Mouse (Mus musculus): Measurements from ENCODE around the gene Hnrnph3.

The Hnrnph3 gene

GRCm38 (mm10) chr10:63032267-63032666 lies 8.2 kb upstream of the Hnrnph3 start:
- no peak for DNase-seq (ENCODE audit: low read depth in 1 of 2, low spot score in 2 of 2)

GRCm38 (mm10) chr10:63028396-63028795 lies 4.4 kb upstream of the Hnrnph3 start:
- DNase-seq (ENCODE audit: low read depth in 1 of 2, low spot score in 2 of 2): no peak

DNA sequence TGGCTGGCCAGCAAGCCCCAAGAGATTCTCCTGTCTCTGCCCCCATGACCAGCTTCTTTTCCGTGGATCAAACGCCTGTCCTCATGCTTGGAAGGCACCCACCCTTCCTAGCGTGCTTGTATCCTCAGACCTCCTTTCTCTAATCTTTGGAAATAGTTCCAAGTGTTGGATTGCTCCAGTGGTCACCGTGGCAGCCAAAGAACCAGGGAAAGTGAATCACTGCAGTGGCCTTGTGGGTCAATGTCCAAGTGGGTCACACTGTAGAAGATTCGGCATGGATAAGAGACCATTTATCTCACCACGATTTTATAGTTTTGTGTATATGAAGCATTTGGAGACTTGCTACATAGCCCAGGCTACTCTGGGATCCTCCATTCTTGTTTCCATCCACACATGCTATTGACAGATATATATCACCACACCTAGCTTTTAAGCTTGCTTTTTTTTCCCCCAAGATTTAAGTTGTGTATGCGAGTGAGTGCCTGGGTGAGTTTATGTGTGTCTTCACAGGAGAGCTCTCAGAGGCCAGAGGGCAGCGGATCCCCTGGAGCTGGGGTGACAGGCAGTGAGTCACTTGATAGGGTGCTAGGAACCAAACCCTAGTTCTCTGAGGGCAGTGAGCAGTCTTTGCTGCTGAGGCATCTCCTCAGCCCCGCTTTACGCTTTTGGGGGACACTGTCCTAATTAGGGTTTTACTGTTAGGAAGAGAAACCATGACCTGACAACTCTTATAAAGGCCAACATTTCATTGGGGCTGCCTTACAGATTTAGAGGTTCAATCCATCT lies 3.6 kb upstream of the Hnrnph3 start:
- no peak for DNase-seq (ENCODE audit: low read depth in 1 of 2, low spot score in 2 of 2)

DNA sequence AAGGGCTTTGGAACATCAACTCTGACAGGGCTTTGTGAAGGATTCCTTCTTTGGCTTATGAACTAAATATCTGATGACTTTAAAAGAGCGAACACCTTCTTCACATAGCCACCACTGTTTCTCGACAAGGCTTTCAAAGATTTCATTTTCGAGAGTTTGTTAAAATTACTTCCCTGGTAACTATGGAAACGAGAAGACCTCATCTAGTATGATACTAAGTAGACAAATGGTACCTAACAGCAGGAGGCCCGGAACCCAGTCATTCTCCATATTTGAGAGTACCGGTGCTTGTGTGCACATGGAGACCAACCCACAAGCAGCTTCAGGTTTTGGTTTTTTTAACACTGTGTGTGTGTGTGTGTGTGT lies 2.8 kb upstream of the Hnrnph3 start:
- DNase-seq (ENCODE audit: low read depth in 1 of 2, low spot score in 2 of 2): no peak

- no peak for DNase-seq (ENCODE audit: low read depth in 1 of 2, low spot score in 2 of 2)
These were observed 2.3 kb upstream of the Hnrnph3 start for GRCm38 (mm10) chr10:63026156-63026794.

GRCm38 (mm10) chr10:63025491-63026011 lies 1.5 kb upstream of the Hnrnph3 start:
- no peak for DNase-seq (ENCODE audit: low read depth in 1 of 2, low spot score in 2 of 2)

GRCm38 (mm10) chr10:63025016-63025415 lies 999 bp upstream of the Hnrnph3 start:
- DNase-seq (ENCODE audit: low read depth in 1 of 2, low spot score in 2 of 2): no peak

DNA sequence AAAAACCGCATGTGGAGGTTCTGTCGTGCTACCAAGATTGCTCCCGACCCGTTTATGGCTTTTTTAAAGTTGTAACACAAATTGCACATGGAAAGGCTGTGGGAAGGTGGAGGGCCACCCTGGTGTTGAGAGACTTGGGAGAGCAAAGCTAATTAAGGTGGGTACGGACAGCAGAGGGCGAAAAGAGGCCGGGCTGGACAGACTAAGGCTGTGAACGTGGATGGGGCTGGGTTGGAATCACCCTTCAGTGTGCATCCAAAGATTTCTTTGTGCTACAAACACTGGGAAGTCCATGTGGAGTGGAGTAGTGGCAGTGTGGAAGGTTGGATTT lies 528 bp upstream of the Hnrnph3 start:
- peak in 1 of 2 experiments; percentile 28 for DNase-seq (ENCODE audit: low read depth in 1 of 2, low spot score in 2 of 2)

- DNase-seq (ENCODE audit: low read depth in 1 of 2, low spot score in 2 of 2): peak; percentile 20 to 42
These were observed 782 bp downstream of the Hnrnph3 start for GRCm38 (mm10) chr10:63023121-63023748.

DNA sequence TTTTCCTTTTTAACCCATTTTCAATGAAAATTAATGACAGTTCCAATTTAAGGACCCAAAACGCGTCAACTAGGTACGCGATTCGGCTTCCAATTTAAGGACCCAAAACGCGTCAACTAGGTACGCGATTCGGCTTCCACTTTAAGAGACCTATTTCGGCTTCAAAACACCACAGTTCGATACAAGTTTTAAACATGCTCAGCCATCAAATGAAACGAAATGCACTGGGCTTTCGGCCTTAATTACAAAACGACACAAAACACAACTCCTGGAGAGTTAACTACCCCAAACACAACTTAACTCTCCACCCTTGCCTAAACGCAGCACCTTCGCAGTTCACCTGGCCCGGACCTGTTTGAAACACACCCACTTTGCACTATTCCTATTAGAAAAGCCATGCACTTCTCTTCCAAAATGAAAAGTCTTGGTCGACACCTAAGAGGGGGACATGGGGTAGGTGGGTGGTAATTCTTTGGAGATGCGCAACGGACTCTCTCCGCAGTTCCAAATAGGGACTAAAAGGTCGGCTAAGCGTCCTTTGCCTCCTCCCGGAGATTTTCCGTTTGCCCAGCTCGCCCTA lies 1.4 kb downstream of the Hnrnph3 start:
- DNase-seq (ENCODE audit: low read depth in 1 of 2, low spot score in 2 of 2): no peak

DNA sequence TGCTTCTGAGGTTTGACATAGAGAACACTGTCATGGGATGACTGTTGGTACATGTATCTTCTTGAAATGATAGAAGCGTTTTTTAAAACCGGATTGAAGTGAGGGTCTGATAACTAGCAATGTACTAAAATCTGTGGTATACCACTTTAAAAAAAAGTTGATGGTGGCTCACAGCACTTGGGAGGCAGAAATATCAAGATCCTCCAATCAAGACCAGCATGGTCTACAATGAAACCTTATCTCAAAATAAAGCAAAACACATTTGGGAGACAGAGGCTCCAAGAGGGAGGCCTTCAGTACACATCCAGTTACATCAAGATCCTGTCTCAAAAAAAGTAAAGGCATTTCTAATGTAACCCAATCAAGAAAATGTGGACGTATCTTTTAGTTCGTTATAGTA lies 2.3 kb downstream of the Hnrnph3 start:
- DNase-seq (ENCODE audit: low read depth in 1 of 2, low spot score in 2 of 2): no peak

GRCm38 (mm10) chr10:63019304-63019703 lies 4.7 kb downstream of the Hnrnph3 start:
- no peak for DNase-seq (ENCODE audit: low read depth in 1 of 2, low spot score in 2 of 2)

- DNase-seq (ENCODE audit: low read depth in 1 of 2, low spot score in 2 of 2): no peak
These were observed 9.8 kb downstream of the Hnrnph3 start for GRCm38 (mm10) chr10:63014168-63014567.

DNA sequence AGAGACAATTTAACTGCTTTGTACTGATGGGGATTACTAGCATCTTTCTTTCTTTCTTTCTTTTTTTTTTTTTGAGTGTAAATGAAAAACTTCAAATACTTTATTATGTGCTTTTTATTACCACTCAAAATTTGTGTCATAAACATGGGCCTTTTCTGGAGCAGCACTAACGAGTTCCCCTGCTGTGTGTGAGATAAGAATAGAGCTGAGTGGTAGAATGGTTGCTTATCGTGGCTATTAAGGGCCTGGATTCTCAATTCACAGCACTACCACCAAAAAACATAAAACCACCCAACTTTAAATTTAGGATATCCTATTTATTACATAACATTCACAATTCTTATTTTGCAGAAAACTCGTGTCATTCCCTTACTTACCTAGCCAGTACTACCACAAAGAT lies 10.5 kb downstream of the Hnrnph3 start:
- DNase-seq (ENCODE audit: low read depth in 1 of 2, low spot score in 2 of 2): no peak

DNA sequence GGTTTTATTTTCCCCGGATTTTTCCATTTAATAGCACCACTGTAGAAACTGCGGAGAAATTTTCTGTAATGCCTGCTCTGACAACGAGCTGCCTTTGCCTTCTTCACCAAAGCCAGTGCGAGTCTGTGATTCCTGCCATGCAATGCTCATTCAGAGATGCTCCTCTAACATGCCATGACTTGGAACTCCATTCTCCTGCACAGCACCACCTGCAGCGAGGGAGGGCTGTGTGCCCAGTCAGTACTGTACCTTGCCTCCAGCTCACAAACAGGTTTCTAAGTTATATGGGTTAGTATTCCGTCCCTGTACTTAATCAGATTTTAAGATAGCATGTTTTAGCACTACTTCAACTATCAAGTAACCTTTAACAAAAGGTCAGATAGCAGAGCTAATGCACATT lies 12.5 kb downstream of the Hnrnph3 start:
- no peak for DNase-seq (ENCODE audit: low read depth in 1 of 2, low spot score in 2 of 2)

GRCm38 (mm10) chr10:63010268-63010667 lies 13.7 kb downstream of the Hnrnph3 start:
- DNase-seq (ENCODE audit: low read depth in 1 of 2, low spot score in 2 of 2): no peak

GRCm38 (mm10) chr10:63008193-63008592 lies 15.8 kb downstream of the Hnrnph3 start:
- DNase-seq (ENCODE audit: low read depth in 1 of 2, low spot score in 2 of 2): no peak

DNA sequence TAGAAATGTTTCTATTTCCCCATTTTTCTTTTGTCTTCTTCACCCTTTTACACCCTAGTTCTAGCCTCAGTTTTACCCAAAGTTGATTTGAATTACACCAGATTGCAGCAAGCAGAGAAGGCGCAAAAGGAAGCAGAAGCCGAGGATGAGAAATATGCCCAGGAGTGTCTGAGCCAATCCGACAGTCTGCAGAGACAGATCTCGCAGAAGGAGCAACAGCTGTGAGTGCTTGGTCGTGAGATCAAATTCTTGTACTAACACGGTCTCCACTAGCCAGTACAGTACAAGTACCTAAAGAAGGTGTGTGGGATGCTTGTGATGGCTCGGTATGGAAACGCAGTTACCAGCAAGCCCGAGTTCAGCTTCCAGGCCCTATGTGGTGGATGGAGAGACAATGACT lies 19.5 kb downstream of the Hnrnph3 start:
- DNase-seq (ENCODE audit: low read depth in 1 of 2, low spot score in 2 of 2): no peak

- no peak for DNase-seq (ENCODE audit: low read depth in 1 of 2, low spot score in 2 of 2)
These were observed 20.8 kb downstream of the Hnrnph3 start for GRCm38 (mm10) chr10:63003252-63003651.

DNA sequence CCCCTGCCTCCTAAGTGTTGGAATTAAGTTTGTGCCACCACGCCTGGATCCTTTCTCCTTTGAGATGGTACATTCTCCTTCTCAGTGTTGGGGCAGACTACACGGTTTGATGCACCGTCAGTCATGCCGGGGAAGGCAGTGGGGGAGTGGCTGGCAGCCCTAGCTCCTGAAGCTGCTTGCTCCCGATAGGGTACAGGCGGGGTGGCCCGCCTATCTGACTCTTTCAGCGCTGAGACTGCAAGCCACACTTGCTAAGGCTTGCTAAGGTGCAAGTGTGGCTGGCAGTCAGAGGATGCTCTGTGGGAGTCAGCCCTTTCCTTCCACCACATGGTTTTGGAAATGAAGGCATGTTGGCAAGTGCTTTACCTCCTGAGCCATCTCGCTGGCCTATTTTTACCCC lies 23.4 kb downstream of the Hnrnph3 start:
- no peak for DNase-seq (ENCODE audit: low read depth in 1 of 2, low spot score in 2 of 2)

DNA sequence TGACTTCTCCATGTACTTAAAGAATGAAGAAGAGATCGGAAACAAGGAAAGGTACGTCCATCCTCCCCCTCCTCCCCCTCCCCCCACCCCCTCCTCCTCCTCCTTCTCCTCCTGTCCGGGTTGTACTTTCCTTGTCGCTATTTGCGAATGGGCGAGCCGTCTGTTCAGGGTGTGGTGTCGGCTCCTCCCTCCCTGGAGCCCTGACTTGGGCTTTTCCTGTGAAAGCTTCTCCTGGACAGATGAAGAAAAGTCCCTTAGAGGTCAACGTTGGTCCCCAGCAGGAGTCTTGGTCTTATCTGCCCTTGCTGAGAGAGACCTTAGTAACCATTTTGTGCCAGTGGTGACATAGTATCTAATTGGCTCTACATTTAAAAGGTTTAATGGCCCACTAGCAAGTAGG lies 30.0 kb downstream of the Hnrnph3 start:
- no peak for DNase-seq (ENCODE audit: low read depth in 1 of 2, low spot score in 2 of 2)

DNA sequence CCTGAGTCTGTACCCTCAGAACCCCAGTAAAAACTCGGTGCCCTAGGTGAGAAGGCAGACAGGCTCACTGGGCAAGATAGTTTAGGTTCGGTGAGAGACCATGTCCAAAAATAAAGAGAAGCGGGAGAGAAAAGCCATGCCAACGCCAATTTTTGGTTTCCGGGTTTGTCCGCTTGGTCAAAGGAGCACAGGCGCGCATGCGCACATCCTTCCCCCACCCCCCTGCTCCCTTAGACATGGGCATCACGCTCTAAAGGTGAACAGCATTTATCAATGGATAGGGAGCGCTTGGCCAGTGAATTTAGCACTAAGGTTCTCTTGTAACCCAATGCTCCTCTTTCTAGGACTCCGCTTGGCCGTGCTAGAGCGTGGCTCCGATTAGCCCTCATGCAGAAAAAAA lies 33.4 kb downstream of the Hnrnph3 start:
- DNase-seq (ENCODE audit: low read depth in 1 of 2, low spot score in 2 of 2): no peak

Measured in monocyte, adult 2 months (primary cell).